Mouse (Mus musculus) G1E (cell line): ENCODE results near the gene Tnfrsf26. TPM values are rescaled to one million over a fixed set of nuclear protein-coding genes. Genes with fewer than 3 reads are reported as not detected.

ENCODE experiments used
- ATAC-seq: 2 replicates; pipeline ENCODE4 v1.8.0; 2016; ENCODE audit warnings: mild to moderate bottlenecking; ENCODE audit not compliant: insufficient number of reproducible peaks, poor library complexity, low FRiP score, severe bottlenecking; ENCODE audit errors: extremely low read depth
- DNase-seq: peaks from one replicate; pipeline ENCODE4 v3.0.0; 2012; ENCODE audit warnings: low spot score
- H3K27me3 ChIP-seq: 2 replicates; pipeline ENCODE4 v1.6.1; 2012; ENCODE audit warnings: mild to moderate bottlenecking, low read length, inconsistent platforms; ENCODE audit not compliant: insufficient read depth
- H3K36me3 ChIP-seq: replicated peaks from 2 replicates; pipeline ENCODE3; 2012; ENCODE audit warnings: mild to moderate bottlenecking, inconsistent platforms
- H3K4me1 ChIP-seq: 2 replicates; pipeline ENCODE4 v1.6.1; 2012; ENCODE audit warnings: low read depth, low read length, inconsistent platforms, mixed read lengths; ENCODE audit not compliant: insufficient read depth
- H3K4me3 ChIP-seq: 2 replicates; pipeline ENCODE4 v1.5.1; 2012; ENCODE audit warnings: low read depth, mild to moderate bottlenecking, inconsistent platforms, low read length, moderate library complexity, mixed read lengths
- H3K9me3 ChIP-seq: replicated peaks from 2 replicates; pipeline ENCODE4 v1.6.1; 2012; ENCODE audit warnings: inconsistent platforms
- CTCF ChIP-seq: IDR thresholded peaks from 2 replicates; pipeline ENCODE4 v1.5.1; 2012; ENCODE audit warnings: low read depth, low read length, inconsistent platforms, mixed read lengths
- GATA2 ChIP-seq: IDR thresholded peaks from 2 replicates; pipeline ENCODE4 v1.6.1; 2012; ENCODE audit warnings: low read depth, low read length, inconsistent platforms, borderline replicate concordance
- POLR2AphosphoS5 ChIP-seq: IDR thresholded peaks from 2 replicates; pipeline ENCODE4 v1.6.1; 2012; ENCODE audit warnings: low read depth, low read length, inconsistent platforms; ENCODE audit not compliant: insufficient replicate concordance
- TAL1 ChIP-seq: conservative IDR thresholded peaks from 2 replicates; pipeline ENCODE4 v1.6.1; 2012; ENCODE audit warnings: low read depth, low read length, inconsistent platforms, mixed read lengths
- polyA plus RNA-seq: library from polyadenylated mRNA; stranded (reverse); fragments of >175 nt; gene quantifications from 2 replicates; pipeline ENCODE4 v1.2.3, GENCODE M21; 2012
- total RNA-seq, 2 experiments: library from RNA; stranded (forward) in 1 of 2; stranded (reverse) in 1 of 2; fragments of 200-1000 nt in 1 of 2; fragments of >200 nt in 1 of 2; fragmentation: Nextera tagmentation in 1 of 2; gene quantifications; 2 replicates each; pipeline ENCODE4 v1.2.3; 2014 to 2017

Tnfrsf26 gene
- total and polyA plus RNA-seq, 3 experiments: 0.38 TPM; not detected in 1

- peaks cover 58% of the 10 kb centered on the region for H3K4me1 ChIP-seq
- H3K27me3 ChIP-seq: no peaks in the 10 kb centered on the region
- DNase-seq (no peak), ATAC-seq (no peak)
- H3K9me3 ChIP-seq: no peaks in the 10 kb centered on the region
- no peak overlapping the region for H3K4me3 ChIP-seq
- TF ChIP-seq CTCF: no peak
- TF ChIP-seq GATA2: no peak
- no peak for TF ChIP-seq TAL1
- no peak for TF ChIP-seq POLR2AphosphoS5
- peaks cover 94% of the 10 kb centered on the region for H3K36me3 ChIP-seq
Observed at GRCm38 (mm10) chr7:143563787-143564186, 64.7 kb downstream of the Tnfrsf26 start.

Other genes with a start within 250 kb of the Tnfrsf26 start
- gene Cdkn1c, start 167.7 kb downstream of the Tnfrsf26 start, total RNA-seq (2014; fragmentation: Nextera tagmentation): not detected in 2 replicates
- gene Cdkn1c, start 167.7 kb downstream of the Tnfrsf26 start, total RNA-seq (2017): 0.06 TPM in 1 of 2 replicates, not detected in the other
- 0.03 and 0.15 TPM in 2 replicates for gene Cdkn1c, start 167.7 kb downstream of the Tnfrsf26 start, polyA plus RNA-seq
- 2.6 and 2.9 TPM in 2 replicates for gene Slc22a18, start 155.0 kb downstream of the Tnfrsf26 start, total RNA-seq (2014; fragmentation: Nextera tagmentation)
- 3.9 and 5.0 TPM in 2 replicates for gene Slc22a18, start 155.0 kb downstream of the Tnfrsf26 start, total RNA-seq (2017)
- gene Slc22a18, start 155.0 kb downstream of the Tnfrsf26 start, polyA plus RNA-seq: 2.4 and 3.4 TPM in 2 replicates
- gene Phlda2, start 125.6 kb downstream of the Tnfrsf26 start, total RNA-seq (2014; fragmentation: Nextera tagmentation): 2.1 and 6.4 TPM in 2 replicates
- 3.2 and 3.8 TPM in 2 replicates for gene Phlda2, start 125.6 kb downstream of the Tnfrsf26 start, total RNA-seq (2017)
- 18.7 and 22.1 TPM in 2 replicates for gene Phlda2, start 125.6 kb downstream of the Tnfrsf26 start, polyA plus RNA-seq
- gene Nap1l4, start 79.6 kb downstream of the Tnfrsf26 start, total RNA-seq (2014; fragmentation: Nextera tagmentation): 96.6 and 138 TPM in 2 replicates
- gene Nap1l4, start 79.6 kb downstream of the Tnfrsf26 start, total RNA-seq (2017): 146 and 158 TPM in 2 replicates
- gene Nap1l4, start 79.6 kb downstream of the Tnfrsf26 start, polyA plus RNA-seq: 59.5 and 84.7 TPM in 2 replicates
- 58.2 and 74.8 TPM in 2 replicates for gene Cars, start 28.6 kb downstream of the Tnfrsf26 start, total RNA-seq (2014; fragmentation: Nextera tagmentation)
- 41.3 and 54.5 TPM in 2 replicates for gene Cars, start 28.6 kb downstream of the Tnfrsf26 start, total RNA-seq (2017)
- gene Cars, start 28.6 kb downstream of the Tnfrsf26 start, polyA plus RNA-seq: 46.4 and 80.5 TPM in 2 replicates
- not detected in 2 replicates for gene Tnfrsf22, start 20.9 kb upstream of the Tnfrsf26 start, total RNA-seq (2014; fragmentation: Nextera tagmentation)
- gene Tnfrsf22, start 20.9 kb upstream of the Tnfrsf26 start, total RNA-seq (2017): 0.11 and 0.12 TPM in 2 replicates
- gene Tnfrsf22, start 20.9 kb upstream of the Tnfrsf26 start, polyA plus RNA-seq: not detected in 2 replicates
- gene Tnfrsf23, start 57.1 kb upstream of the Tnfrsf26 start, total RNA-seq (2014; fragmentation: Nextera tagmentation): not detected in 2 replicates
- 0.16 and 0.17 TPM in 2 replicates for gene Tnfrsf23, start 57.1 kb upstream of the Tnfrsf26 start, total RNA-seq (2017)
- not detected in 2 replicates for gene Tnfrsf23, start 57.1 kb upstream of the Tnfrsf26 start, polyA plus RNA-seq
- not detected in 2 replicates for gene Osbpl5, start 128.3 kb upstream of the Tnfrsf26 start, total RNA-seq (2014; fragmentation: Nextera tagmentation)
- gene Osbpl5, start 128.3 kb upstream of the Tnfrsf26 start, total RNA-seq (2017): 0.12 and 0.60 TPM in 2 replicates
- gene Osbpl5, start 128.3 kb upstream of the Tnfrsf26 start, polyA plus RNA-seq: 0.01 TPM in 1 of 2 replicates, not detected in the other
- not detected in 2 replicates for gene Mrgprg, start 138.3 kb upstream of the Tnfrsf26 start, total RNA-seq (2014; fragmentation: Nextera tagmentation)
- gene Mrgprg, start 138.3 kb upstream of the Tnfrsf26 start, total RNA-seq (2017): 0.06 and 0.16 TPM in 2 replicates
- gene Mrgprg, start 138.3 kb upstream of the Tnfrsf26 start, polyA plus RNA-seq: not detected in 2 replicates
- gene Mrgpre, start 155.8 kb upstream of the Tnfrsf26 start, total RNA-seq (2014; fragmentation: Nextera tagmentation): not detected in 2 replicates
- gene Mrgpre, start 155.8 kb upstream of the Tnfrsf26 start, total RNA-seq (2017): under 0.01 TPM in 1 of 2 replicates, not detected in the other
- not detected in 2 replicates for gene Mrgpre, start 155.8 kb upstream of the Tnfrsf26 start, polyA plus RNA-seq
- gene Nadsyn1, start 194.1 kb upstream of the Tnfrsf26 start, total RNA-seq (2014; fragmentation: Nextera tagmentation): 10.3 and 14.6 TPM in 2 replicates
- gene Nadsyn1, start 194.1 kb upstream of the Tnfrsf26 start, total RNA-seq (2017): 11.9 and 18.8 TPM in 2 replicates
- gene Nadsyn1, start 194.1 kb upstream of the Tnfrsf26 start, polyA plus RNA-seq: 3.6 and 4.5 TPM in 2 replicates
- 83.0 and 83.2 TPM in 2 replicates for gene Dhcr7, start 194.4 kb upstream of the Tnfrsf26 start, total RNA-seq (2014; fragmentation: Nextera tagmentation)
- 15.7 and 16.3 TPM in 2 replicates for gene Dhcr7, start 194.4 kb upstream of the Tnfrsf26 start, total RNA-seq (2017)
- 11.0 and 20.6 TPM in 2 replicates for gene Dhcr7, start 194.4 kb upstream of the Tnfrsf26 start, polyA plus RNA-seq
- not detected in 2 replicates for gene Gm498, start 238.1 kb upstream of the Tnfrsf26 start, total RNA-seq (2014; fragmentation: Nextera tagmentation)
- not detected in 2 replicates for gene Gm498, start 238.1 kb upstream of the Tnfrsf26 start, total RNA-seq (2017)
- gene Gm498, start 238.1 kb upstream of the Tnfrsf26 start, polyA plus RNA-seq: 0.07 and 0.08 TPM in 2 replicates